Mouse (Mus musculus): ENCODE measurements around the gene Taf6l. TPM values are rescaled to one million over a fixed set of nuclear protein-coding genes. Genes with fewer than 3 reads are reported as not detected.

The Taf6l gene
- total RNA-seq (2021), result 10 to 100 TPM; 11.9 to 17.2 TPM
- polyA plus RNA-seq (2012; rRNA removed), result 22.4 and 25.1 TPM in 2 replicates
- long read RNA-seq, transcript Taf6l-205 (12 exons, 2,065 nt), result major isoform, 12 of 14 reads
- long read RNA-seq, partial matches to known transcripts, result 0 of 14 reads
- long read RNA-seq, other reads (novel, unspliced or antisense), result 0 of 14 reads

DNA sequence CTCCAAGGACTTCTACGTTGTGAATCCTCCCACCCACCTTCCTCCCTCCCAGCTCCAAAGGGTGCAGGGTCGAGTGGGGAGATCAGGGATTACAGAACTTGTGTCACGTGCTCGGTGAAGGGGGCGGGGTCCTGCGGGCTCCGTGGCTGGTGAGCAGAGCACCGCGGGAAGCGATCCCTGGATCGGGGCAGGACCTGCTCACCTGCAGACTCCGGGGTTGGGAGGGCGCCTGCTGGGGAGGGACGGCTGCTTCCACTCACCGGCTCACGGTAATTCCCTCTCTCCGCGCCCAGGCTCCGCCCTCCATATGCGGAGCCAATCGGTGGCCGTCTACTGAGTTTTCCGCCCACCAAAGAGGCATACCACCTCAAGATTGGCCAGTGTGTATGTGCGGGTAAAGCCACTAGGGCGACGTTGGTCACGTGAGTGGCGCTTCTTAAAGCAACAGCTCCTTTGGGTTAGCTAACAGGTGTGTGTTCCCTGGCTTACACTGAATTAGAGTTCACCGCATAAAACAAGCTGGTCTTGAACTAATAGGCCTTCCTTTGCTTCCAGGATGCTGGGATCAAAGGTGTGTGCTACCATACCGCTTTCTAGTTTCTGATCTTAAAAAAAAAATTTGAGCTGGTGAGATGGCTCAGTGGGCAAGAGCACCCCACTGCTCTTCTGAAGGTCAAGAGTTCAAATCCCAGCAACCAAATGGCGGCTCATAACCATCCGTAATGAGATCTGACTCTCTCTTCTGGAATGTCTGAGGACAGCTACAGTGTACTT is at the start of gene Taf6l:
Gene Taf6l, minus strand, starts transcription at position 410 of the 774 bp plus-strand sequence.
- DNase-seq, result peak; percentile 94

DNA sequence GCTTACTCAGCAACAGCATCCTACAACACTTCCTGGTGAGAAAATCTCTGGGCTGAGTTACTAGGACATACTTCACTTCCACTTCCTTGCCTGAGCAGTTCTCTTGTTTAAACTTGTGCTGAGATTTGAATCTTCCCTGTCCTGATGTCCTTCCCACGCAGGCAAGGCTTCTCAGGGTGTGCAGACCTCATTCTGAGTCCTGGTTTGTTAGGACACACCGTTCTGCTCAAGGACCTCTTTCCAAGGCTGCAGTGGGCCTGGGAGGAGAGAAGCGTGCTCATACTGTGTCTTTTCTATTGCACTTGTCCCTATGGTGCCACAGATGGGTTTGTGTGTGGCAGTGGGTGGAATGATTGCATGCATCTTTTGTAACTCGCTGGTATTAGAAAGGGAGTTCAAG is 46.8 kb upstream of the Taf6l start:
- DNase-seq, result no peak

DNA sequence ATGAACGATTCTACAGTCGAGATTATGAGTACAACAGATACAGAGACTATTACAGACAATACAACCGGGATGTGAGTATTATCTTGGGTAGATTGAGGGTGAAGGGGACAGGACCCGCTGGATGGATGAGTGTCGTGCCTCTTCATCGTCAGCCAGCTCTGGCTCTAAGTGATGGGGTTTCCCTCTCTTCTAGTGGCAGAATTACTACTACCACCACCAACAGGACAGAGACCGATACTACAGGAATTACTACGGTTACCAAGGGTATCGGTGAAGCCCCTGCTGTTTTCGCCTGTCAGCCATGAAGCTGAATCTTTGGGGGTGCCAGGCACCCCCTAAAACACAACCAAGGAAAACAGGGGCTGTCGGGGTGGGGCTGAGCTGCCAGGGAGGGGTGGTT is 45.0 kb upstream of the Taf6l start:
- no peak for DNase-seq

DNA sequence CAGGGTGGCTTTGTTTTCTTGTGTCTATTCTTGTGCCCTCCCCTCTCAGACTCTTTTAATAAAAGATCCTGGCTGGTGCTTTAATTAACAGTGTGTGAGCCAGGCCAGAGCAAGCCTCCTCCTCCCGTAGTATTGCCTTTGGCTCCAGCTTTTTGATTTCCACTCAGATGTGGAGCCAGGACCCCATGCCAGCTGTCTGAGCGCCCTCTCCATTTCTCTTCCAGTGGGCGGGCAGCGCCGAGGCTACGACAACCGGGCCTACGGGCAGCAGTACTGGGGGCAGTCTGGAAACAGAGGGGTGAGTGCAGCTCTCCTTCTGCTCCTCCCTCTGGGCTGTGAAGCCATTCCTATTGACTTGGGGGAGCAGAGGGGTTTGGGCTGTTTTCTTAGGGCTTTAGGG is 44.4 kb upstream of the Taf6l start:
- DNase-seq, result no peak

DNA sequence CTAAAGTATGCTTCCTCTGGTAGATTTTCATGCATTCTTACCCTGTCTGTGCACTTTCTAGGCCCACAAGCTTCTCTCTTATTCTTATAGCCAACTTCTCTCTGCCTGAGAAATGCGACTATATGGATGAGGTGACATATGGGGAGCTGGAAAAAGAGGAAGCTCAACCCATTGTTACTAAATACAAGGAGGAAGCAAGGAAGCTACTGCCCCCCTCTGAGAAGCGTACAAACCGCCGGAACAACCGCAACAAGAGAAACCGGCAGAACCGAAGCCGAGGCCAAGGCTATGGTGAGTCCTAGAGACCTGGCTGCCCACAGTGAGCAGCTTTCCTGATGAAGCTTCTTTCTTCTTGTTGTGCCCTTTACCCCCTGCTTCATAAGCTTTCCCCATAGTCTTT is 43.4 kb upstream of the Taf6l start, which contains the start of gene AC129217.1:
Gene AC129217.1, plus strand, starts transcription at position 114 of the 400 bp plus-strand sequence.
- no peak for DNase-seq

DNA sequence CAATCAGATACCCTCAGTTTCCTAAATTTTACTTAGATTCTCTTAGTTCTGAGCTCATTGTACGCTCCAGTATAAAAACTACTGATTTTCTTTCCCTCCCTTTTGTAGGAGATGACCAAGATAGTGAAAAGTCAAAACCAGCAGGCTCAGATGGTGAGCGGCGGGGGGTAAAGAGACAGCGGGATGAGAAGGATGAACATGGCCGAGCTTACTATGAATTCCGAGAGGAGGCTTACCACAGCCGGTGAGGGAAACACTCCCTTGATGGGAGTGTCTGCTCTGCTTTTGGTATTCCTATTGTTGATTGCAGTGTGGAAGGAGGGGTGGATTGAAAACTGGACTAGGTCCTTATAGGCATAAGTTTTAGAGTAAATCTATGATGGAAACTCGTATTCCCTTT is 36.5 kb upstream of the Taf6l start:
- no peak for DNase-seq

DNA sequence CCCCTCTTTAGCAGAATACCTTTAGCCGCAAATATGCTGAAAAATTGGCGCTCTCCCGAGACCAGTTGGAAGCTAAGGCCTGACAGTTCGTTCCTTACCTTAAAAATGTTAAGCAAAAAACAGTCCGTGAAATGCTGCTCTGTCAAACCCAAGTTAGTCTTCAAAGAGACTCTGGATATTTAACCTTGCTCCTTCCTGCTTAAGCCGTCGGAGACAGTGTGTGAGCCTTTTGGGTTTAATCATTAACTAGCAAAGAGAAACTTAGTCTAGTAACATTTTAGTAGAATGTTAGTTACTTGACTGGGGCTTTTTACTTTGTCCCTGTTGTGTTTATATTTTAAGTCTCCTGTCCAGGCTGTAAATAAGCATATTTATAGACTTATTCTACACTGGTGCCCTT is 34.9 kb upstream of the Taf6l start:
- no peak for DNase-seq

DNA sequence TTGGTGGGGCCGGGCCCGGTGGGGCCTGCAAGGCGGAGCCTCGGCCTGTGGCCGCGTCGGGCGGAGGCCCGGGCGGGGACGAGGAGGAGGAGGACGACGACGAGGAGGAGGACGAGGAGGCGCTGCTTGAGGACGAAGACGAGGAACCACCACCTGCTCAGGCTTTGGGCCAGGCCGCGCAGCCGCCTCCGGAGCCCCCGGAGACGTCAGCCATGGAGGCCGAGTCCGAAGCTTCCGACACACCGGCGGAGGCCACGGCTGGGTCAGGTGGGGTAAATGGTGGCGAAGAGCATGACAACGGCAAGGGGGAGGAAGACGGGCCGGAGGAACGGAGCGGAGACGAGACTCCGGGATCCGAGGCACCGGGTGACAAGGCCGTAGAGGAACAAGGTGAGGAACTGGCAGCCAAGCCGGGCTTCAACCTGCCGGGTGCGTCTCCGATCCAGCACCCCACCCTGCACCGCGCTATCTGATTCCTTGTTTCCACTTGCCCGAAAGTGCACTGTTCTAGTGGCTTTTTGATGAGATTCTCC is 34.3 kb upstream of the Taf6l start:
- DNase-seq, result no peak

DNA sequence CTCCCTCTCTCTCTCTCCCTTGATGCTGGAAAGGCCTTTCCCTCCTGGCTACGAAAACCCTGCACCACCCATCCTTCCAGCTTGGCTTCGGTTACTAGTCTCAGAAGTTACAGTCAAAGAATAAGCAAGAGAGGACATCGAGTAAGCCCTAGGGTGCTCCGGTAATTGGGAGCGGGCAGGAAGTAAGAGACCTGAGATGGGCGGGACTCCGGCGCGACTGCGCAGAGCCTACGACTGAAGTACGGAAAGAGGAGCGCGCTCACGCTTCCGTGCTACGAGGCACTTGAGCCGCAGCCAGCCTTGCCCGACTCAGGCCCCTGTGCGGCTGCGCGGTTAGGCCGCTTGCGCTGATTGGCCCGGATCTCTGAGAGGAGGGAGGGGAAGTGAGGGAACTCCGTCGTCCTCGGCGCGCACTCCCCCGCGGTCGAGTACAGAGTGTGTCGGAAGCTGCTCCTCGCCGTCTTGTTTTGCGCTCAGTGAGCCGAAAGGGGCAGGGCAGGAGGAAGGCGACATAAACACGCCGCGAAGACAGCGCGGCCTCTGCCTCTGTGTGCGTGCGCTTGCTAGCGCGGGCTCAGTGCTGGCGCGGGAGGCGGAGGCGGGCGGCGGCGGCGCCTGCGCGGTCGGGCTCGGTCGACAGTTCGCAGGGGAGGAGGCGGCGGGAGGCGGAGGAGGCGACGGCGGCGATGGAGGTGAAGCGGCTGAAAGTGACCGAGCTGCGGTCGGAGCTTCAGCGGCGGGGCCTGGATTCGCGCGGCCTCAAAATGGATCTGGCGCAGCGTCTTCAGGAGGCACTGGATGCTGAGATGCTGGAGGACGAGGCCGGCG is 33.6 kb upstream of the Taf6l start, which contains the start of gene Hnrnpul2:
Gene Hnrnpul2, plus strand, starts transcription at position 415 of the 828 bp plus-strand sequence.
- DNase-seq, result peak; percentile 99

DNA sequence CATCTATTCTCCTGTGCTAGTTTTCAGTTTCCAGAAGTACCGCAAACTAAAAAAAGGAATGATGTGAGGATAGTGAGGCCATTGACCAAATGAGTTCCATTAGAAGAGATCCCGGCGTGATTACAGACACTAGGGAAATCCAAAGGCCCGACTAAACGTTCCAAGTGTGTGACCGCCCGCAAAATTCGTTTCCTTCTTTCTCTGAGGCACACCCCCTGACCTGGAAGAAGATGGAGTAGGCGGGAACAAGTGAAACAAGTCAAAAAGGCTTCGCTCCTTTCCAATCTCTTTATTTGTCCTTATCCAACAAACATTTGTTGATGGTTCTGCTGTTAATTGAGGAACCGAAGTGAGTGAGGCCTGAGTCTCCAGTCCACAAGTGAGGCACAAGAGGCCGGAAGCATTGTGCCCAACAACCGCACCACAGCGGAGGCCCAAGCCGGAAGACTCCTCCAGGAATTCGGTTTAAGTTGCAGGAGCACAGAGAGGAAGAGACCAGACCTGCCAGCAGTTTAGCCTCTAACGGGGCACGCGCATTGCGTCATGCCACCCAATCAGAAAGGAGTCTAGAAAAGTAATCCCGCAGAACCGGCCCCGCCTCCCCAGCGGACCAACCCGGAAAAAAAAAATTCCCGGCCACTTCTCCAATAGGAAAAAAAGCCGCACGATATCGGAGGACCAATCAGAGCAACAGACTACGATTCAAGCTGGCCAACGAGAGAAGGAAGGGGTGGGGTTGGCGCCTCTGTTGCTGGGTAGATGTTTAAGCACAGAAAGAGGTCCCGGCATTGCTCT is 32.8 kb upstream of the Taf6l start, which contains the start of gene Ttc9c:
Gene Ttc9c, minus strand, starts transcription at position 533 of the 795 bp plus-strand sequence.
- DNase-seq, result peak; percentile 98

DNA sequence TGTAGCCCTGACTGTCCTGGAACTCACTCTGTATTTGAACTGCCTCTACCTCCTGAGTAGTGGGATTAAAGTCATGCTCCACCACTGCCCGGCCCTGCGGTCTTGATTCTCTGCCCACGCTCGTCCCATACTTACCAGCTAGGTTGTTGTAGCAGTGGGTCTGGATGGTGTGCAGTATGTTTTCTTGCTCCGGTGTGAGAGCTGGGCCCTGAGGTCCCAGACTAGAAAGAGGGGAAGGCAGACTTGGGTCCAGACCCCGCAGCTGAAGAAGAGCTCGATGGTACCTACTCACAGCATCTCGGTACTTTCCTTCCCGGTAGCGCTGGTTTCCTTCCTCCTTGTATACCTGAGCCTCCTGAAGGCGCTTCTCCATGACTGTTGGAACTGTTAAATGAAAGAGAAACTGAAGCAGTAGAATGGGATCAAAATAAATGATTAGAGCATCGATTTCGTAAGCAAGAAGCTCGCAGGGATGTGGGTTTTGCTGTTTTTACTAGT is 32.1 kb upstream of the Taf6l start:
- DNase-seq, result no peak

DNA sequence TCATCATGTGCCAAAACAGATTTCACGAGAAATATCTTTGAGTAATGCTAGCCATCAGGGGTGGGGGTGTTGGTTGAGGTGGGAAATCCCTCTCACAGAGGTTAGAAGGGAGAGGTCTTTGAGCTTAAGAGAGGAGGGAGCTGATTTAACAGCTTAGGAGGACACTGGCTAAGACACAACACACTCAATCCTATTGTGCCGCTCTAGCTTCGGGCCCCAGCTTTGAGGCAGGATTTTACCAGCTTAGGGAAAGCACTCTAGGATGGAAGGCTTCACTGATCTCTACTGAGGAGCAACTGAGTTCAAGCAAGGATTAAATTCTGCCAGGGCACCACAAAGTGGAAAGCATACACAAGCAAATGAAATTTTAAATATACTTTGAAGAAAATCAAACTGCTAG is 30.8 kb upstream of the Taf6l start:
- no peak for DNase-seq

DNA sequence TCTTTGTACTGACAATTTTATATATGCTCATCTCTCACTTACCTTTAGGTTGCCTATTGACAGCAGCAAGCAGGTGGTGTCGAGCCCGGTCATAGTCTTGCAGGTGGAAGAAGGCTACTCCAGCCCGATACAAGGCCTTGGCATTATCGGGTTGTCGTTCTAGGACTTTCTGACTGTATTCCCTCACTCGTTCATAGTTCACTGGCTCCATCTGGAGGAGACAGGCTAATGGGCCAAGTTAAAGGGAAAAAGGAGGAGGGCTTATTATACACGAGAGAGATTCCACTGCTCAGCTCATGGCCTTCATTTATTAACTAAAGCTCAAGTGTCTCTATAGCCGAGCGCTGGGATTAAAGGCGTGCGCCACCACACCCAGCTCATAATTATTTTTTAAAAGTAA is 29.6 kb upstream of the Taf6l start:
- peak; percentile 59 for DNase-seq

DNA sequence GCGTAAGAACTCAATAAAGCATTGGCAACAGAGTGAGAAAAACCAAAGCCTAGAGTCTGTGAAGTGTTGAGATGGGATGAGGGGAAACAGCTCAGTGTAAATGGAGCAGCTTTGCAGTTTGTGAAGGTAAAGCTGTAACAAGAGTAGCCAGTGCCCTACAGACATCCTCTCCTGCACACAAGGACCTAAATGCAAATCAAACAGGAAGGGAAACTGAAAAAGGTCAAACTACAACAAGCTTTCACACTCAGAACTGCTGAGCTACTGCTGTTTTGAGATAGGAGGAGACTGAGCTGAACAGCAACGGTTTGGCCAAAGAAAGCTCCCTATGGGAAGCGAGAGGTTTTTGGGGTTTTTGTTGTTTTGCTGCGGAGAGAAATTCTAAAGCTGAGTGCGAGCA is 20.6 kb upstream of the Taf6l start:
- no peak for DNase-seq

DNA sequence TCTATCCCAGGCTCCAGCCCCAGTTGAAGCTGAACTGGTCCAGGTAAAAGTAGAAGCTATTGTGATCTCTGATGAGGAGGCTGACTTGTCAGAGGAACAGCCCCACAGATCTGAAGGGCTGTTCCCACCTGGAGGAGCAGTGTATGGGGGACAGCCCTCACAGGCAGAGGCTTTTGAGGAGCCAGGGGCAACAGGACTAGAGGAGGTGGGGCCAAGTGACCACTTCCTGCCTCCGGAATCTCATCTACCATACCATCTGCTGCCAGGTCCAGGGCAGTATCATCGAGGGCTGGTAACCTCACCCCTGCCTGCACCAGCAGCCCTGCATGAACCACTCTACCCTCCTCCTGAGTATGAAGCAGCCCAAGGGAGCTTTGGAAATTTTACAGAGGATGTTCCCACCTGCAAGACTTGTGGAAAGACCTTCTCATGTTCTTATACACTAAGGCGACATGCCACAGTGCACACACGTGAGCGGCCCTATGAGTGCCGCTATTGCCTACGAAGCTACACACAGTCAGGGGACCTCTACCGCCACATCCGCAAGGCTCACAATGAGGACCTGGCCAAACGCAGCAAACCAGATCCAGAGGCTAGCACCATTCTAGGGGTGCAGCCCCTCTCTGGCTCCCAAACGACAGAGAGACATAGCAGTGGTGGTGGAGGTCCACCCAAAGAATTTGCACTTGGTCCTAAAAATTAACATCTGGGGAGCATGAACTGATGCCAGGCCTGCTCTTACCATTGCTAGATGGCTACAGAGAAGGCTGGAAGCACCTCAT is 17.9 kb upstream of the Taf6l start:
- DNase-seq, result no peak

DNA sequence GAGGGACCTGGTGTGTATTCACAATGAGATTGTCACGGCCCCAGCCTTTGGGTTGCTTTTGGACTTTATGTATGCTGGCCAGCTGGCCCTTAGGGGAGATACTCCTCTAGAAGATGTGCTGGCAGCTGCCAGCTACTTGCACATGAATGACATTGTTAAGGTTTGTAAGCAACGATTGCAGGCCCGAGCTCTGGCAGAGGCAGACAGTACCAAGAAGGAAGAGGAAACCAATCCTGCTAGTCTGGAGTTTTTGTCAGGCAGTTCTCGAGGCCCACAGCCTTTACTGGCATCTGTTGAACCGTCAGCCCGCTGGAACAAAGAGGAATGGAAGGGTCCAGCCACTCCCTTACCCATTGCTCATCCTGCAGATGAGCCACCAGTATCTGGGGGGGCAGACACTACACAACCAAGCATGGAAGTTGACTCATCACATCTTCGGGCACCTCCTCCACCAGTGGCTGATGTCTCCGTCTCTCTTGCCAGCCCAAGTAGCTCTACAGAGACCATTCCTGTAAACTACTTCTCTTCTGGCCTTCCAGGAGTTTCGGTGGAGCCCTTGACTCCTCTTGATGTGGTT is 17.1 kb upstream of the Taf6l start:
- DNase-seq, result no peak

DNA sequence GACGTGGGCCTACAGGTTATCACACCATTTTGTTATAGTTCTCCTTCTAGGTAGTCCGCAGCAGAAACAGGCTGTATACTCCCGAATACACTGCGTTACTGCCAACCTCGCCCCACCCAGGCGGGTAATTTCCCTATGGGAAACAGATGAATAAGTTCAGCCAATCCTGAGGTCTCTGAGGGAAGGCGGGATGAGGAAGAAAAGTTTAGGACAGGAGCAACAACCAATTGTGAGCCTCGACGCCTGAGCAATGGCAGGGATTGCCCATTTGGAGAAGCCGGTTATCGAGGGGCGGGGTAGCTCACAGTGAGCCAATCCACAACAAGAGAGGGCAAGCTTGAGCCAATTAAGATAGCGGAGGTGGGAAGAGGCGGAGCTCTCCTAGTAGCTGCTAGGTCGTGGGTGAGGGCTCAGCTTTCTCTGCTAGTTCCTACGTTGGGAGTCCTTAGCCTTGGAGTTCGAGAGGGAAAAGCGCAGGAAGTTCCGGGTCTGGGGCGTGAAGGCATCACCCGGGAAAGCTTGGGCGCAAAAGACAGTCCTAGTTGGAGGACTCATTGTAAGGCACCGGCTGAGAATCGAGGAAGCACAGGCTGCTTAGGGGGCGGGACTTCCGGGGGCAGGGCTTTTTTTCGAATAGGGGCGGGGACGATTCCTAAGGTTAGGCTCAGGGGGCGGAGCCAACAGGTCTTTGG is 16.1 kb upstream of the Taf6l start, which contains the start of gene Zbtb3:
Gene Zbtb3, plus strand, starts transcription at position 426 of the 692 bp plus-strand sequence.
- peak; percentile 96 for DNase-seq

DNA sequence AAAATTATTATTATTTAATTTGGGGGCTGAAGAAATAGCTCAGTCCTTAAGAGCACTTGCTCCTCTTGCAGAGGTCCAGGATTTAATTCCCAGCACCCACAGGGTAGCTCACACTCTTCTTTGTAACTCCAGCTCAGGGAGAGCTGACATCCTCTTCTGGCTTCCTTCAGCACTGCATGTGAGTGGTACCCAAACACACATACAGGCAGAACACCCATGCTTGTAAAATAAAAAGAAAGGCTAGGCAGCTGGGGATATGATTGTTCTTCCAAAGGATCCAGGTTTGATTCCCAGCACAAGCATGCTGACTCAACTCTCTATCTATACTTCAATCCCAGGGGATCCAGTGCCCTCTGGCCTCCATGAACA is 12.7 kb upstream of the Taf6l start:
- no peak for DNase-seq

DNA sequence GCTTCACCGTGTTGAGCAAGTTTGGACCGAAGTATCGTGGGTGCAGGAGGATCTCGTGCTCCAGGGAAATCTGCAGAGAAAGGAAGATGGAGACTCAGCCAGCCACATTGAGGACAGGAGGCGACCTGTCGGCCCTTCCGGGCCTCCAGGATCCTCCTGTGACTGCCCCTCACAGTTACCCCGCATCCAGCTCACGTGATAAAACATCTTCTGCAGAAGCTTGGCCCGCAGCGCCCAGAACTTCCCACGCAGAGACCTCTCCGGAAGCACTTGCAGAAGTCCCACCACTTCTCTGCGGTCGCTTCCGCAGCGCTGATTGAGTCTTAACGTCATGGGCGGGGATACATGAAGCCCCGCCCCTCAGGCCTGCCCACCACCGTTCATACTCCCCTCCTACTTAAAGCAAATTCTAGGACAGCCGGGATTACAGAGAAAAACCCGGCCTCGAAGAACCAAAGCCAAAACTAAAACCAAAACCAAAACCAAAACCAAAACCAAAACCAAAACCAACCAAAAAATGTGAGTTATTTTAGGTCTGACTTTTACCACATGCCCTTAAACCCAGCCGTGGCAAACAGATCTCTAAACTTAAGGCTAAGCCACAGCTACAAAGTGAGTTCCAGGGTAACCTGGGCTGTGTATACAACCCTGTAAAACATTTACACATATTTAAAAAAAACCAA is 12.2 kb upstream of the Taf6l start, which contains the start of gene Polr2g:
Gene Polr2g, minus strand, starts transcription at position 314 of the 683 bp plus-strand sequence.
- DNase-seq, result peak; percentile 94

Measured in adrenal gland, adult 2 months (tissue).